Mouse (Mus musculus): ENCODE data around the gene Capns1.
"Not testable (repeated sequence)": the region's sequence is repeated elsewhere in the genome, so short reads cannot be mapped to it uniquely, and the experiment has no call there.

GRCm38 (mm10) chr7:30237374-30237773 is 38.8 kb upstream of the Capns1 start:
- not testable (repeated sequence) for TF ChIP-seq CTCF (IDR thresholded peaks at IDR 0.05; ENCODE audit: borderline replicate concordance, extremely low read depth, insufficient read depth, insufficient read length); POLR2A (IDR thresholded peaks at IDR 0.05; ENCODE audit: borderline replicate concordance, extremely low read depth, insufficient read depth, insufficient read length, poor library complexity, severe bottlenecking)

Measured in brain, embryonic 14.5 days (tissue).